Mouse (Mus musculus) liver, embryonic 14.5 days (tissue): ENCODE measurements around the gene Gtsf1.

Source experiments
- CTCF ChIP-seq: IDR thresholded peaks from 2 replicates; pipeline ENCODE4 v1.5.1; 2016; ENCODE audit warnings: antibody characterized with exemption, low read depth, control low read depth
- EP300 ChIP-seq: IDR thresholded peaks from 2 replicates; pipeline ENCODE4 v1.6.1; 2016; ENCODE audit warnings: antibody characterized with exemption, low read depth

DNA sequence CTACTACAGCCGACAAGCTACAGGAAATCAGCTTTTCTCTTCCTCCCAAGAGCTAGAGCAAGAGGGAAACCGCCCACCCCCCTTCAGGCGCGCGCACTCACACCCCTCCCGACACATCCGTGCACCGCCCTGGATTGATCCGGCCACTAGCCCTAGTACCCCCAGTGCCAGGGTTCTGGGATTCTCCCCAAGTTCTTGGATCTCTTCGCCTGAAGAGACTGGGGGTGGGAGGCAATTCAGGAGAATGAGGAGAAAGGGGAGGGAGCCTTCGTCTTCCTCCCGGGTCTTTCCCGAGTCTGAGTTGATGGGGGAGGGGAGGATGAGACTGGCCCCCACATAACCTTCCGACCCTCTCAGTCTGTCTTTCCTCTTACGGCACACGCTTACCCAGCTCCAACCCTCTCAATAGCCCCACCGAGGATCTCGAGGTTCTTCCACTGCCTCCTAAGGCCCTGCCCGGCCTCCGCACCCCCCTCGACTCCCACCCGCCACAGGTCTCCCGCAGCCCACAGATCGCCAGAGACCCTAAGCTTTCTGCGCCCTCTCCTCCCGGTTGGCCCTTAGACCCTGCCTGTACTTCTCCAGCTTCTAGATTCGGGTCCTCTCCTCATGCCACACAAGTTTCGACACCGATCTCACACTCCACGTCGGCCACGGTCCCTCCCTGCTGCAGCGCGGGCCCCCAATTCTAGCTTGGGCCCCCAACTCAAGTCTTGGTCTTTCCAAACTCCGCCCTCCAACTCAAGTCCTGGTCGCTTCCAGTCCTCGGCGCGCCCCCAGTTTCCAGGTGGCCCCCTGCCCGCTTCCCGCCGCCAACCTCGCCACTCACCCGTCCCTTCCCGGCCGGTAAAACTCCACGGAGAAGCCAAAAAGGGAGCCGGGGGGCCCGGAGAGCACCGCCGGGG is 64.5 kb downstream of the Gtsf1 start:
- TF ChIP-seq EP300 = no peak
- no peak for TF ChIP-seq CTCF
